ENCODE assay signal across 8 mouse cellular contexts in genomic region chr12:108835208-108835839, GRCm38 (mm10). TPM values are rescaled to one million over a fixed set of nuclear protein-coding genes. Genes with fewer than 3 reads are reported as not detected.
DNase-seq lines count a peak whose midpoint lies in the region; ATAC-seq and TF ChIP-seq lines count a peak whose summit lies in the region.

No protein-coding gene starts in this region.

- TF ChIP-seq CTCF in kidney, adult 2 months (conservative IDR thresholded peaks at IDR 0.05; ENCODE audit: insufficient read depth, insufficient read length, low read depth, low read length): no peak

- no peaks in the 10 kb centered on the region for H3K79me2 ChIP-seq in macrophage (ENCODE audit: inconsistent target)

- H3K36me3 ChIP-seq in kidney, adult 2 months (ENCODE audit: control insufficient read depth, insufficient read depth, low read length): no peaks in the 10 kb centered on the region
- no peaks in the 10 kb centered on the region; the same call in 1 of the 2 replicates for H3K36me3 ChIP-seq in forebrain, embryonic 15.5 days
- H3K36me3 ChIP-seq in macrophage (ENCODE audit: inconsistent target): no peaks in the 10 kb centered on the region

- H3K4me1 ChIP-seq in kidney, adult 2 months (ENCODE audit: control insufficient read depth, insufficient read depth, low read length): peaks cover 21% of the 10 kb centered on the region
- H3K4me1 ChIP-seq in forebrain, embryonic 15.5 days: peaks cover 72% of the 10 kb centered on the region

- peak overlapping the region; percentile 80 for H3K9ac ChIP-seq in forebrain, embryonic 15.5 days (replicated peaks)

- peak overlapping the region; percentile 93 for H3K4me2 ChIP-seq in forebrain, embryonic 15.5 days (replicated peaks)

- H3K4me3 ChIP-seq in kidney, adult 2 months (ENCODE audit: insufficient read depth, low read depth, low read length): peak overlapping the region; percentile 76
- peak overlapping the region; percentile 91 for H3K4me3 ChIP-seq in forebrain, embryonic 15.5 days
- H3K4me3 ChIP-seq in macrophage (ENCODE audit: inconsistent target): peak overlapping the region; percentile 1; the same call in 1 of the 2 replicates

- TF ChIP-seq POLR2A in kidney, adult 2 months (IDR thresholded peaks at IDR 0.05; ENCODE audit: low read depth, low read length): no peak

- ATAC-seq in forebrain, embryonic 15.5 days (replicated peaks): peak; percentile 39; the same call in 1 of the 2 replicates

- 4% methylated on average over 51 of the region's 51 CpGs for WGBS in kidney, adult 2 months
- WGBS in forebrain, embryonic 15.5 days: 1% methylated on average over 51 of the region's 51 CpGs
- 4% methylated on average over 47 of the region's 51 CpGs for WGBS in macrophage (ENCODE audit: missing documents)

- H3K9me3 ChIP-seq in forebrain, embryonic 15.5 days: no peaks in the 10 kb centered on the region

- peak overlapping the region; percentile 41 for H3K27ac ChIP-seq in kidney, adult 2 months (ENCODE audit: insufficient read depth, low read depth, low read length)
- peak overlapping the region; percentile 49; the same call in 1 of the 2 replicates for H3K27ac ChIP-seq in forebrain, embryonic 15.5 days (replicated peaks)
- no peak overlapping the region for H3K27ac ChIP-seq in macrophage

- no peak for DNase-seq in kidney, adult 2 months
- no peak for DNase-seq in kidney, adult 18-20 months
- peak; percentile 12 for DNase-seq in T-cell, adult 2 months (ENCODE audit: low spot score)
- DNase-seq in B cell, adult 2 months: no peak
- DNase-seq in left cerebral cortex, postnatal 14 days (ENCODE audit: low spot score in 2 of 2): no peak
- no peak for DNase-seq in cerebellum, postnatal 25 days

- no peaks in the 10 kb centered on the region for H3K27me3 ChIP-seq in kidney, adult 2 months (replicated peaks; ENCODE audit: control insufficient read depth, insufficient read depth, low read length)
- H3K27me3 ChIP-seq in forebrain, embryonic 15.5 days: no peaks in the 10 kb centered on the region

- intact Hi-C loops in left cerebral cortex, postnatal 14 days (cut with DNase I): no loop called here

RNA-seq across cellular contexts. Expression of gene Slc25a29, which starts 0.4 kb away (rescaled TPM):
- 12.7 and 14.3 TPM in 2 replicates for polyA plus RNA-seq in kidney, adult 2 months (2012; rRNA removed)
- 29.2 and 29.7 TPM in 2 replicates for polyA plus RNA-seq in forebrain, embryonic 15.5 days (2015; fragmentation: Nextera tagmentation; extraction: Ambion mirVana)
- total RNA-seq in macrophage (2018; cell fraction: chromatin; rRNA removed): 1 to 10 TPM in 2 of 26 experiments, under 1 TPM in 2, not detected in 22; 0.54 to 2.2 (median 0.83) TPM
- under 1 TPM in 24 of 26 experiments, not detected in 2; 0.07 to 0.43 (median 0.22) TPM for total RNA-seq in macrophage (2018; cell fraction: cytosol; rRNA removed)
- total RNA-seq in macrophage (2018; cell fraction: nucleus; rRNA removed): under 1 TPM in 3 of 26 experiments, not detected in 23; 0.25 to 0.98 (median 0.71) TPM
- polyA plus RNA-seq in macrophage (2018): 0.07 to 0.37 TPM (median 0.18 TPM) in 3 replicates
- 10 to 100 TPM; 14.7 to 15.8 TPM for total RNA-seq in left cerebral cortex, postnatal 14 days (2021)

RNA-seq across cellular contexts. Expression of gene Slc25a47, which starts 0.5 kb away (rescaled TPM):
- polyA plus RNA-seq in kidney, adult 2 months (2012; rRNA removed): 7.0 and 9.2 TPM in 2 replicates
- polyA plus RNA-seq in forebrain, embryonic 15.5 days (2015; fragmentation: Nextera tagmentation; extraction: Ambion mirVana): 14.4 and 14.7 TPM in 2 replicates
- 10 to 100 TPM in 24 of 26 experiments, 1 to 10 TPM in 2; 7.6 to 27.8 (median 16.9) TPM for total RNA-seq in macrophage (2018; cell fraction: chromatin; rRNA removed)
- total RNA-seq in macrophage (2018; cell fraction: cytosol; rRNA removed): 1 to 10 TPM in 3 of 26 experiments, under 1 TPM in 22, not detected in 1; 0.08 to 2.2 (median 0.31) TPM
- total RNA-seq in macrophage (2018; cell fraction: nucleus; rRNA removed): 10 to 100 TPM in 8 of 26 experiments, 1 to 10 TPM in 18; 1.9 to 15.4 (median 8.8) TPM
- polyA plus RNA-seq in macrophage (2018): 0.09 to 1.3 TPM (median 0.60 TPM) in 3 replicates
- total RNA-seq in left cerebral cortex, postnatal 14 days (2021): 1 to 10 TPM; 7.3 to 8.3 TPM

RNA-seq across cellular contexts. Expression of gene Yy1, which starts 42.6 kb away (rescaled TPM):
- polyA plus RNA-seq in kidney, adult 2 months (2012; rRNA removed): 13.5 and 14.1 TPM in 2 replicates
- polyA plus RNA-seq in forebrain, embryonic 15.5 days (2015; fragmentation: Nextera tagmentation; extraction: Ambion mirVana): 17.2 and 18.7 TPM in 2 replicates
- total RNA-seq in macrophage (2018; cell fraction: chromatin; rRNA removed): 10 to 100 TPM; 27.1 to 54.6 (median 36.2) TPM
- total RNA-seq in macrophage (2018; cell fraction: cytosol; rRNA removed): 10 to 100 TPM; 20.1 to 36.2 (median 26.9) TPM
- 10 to 100 TPM; 25.9 to 49.7 (median 32.6) TPM for total RNA-seq in macrophage (2018; cell fraction: nucleus; rRNA removed)
- polyA plus RNA-seq in macrophage (2018): 24.1 to 61.1 TPM (median 29.0 TPM) in 3 replicates
- total RNA-seq in left cerebral cortex, postnatal 14 days (2021): 10 to 100 TPM; 46.3 to 47.9 TPM

RNA-seq across cellular contexts. Expression of gene Wdr25, which starts 58.1 kb away (rescaled TPM):
- 19.5 and 21.3 TPM in 2 replicates for polyA plus RNA-seq in kidney, adult 2 months (2012; rRNA removed)
- 6.4 and 9.5 TPM in 2 replicates for polyA plus RNA-seq in forebrain, embryonic 15.5 days (2015; fragmentation: Nextera tagmentation; extraction: Ambion mirVana)
- 10 to 100 TPM in 23 of 26 experiments, 1 to 10 TPM in 3; 4.2 to 51.4 (median 26.1) TPM for total RNA-seq in macrophage (2018; cell fraction: chromatin; rRNA removed)
- 1 to 10 TPM; 2.9 to 8.8 (median 5.3) TPM for total RNA-seq in macrophage (2018; cell fraction: cytosol; rRNA removed)
- 10 to 100 TPM in 18 of 26 experiments, 1 to 10 TPM in 8; 3.6 to 27.9 (median 13.6) TPM for total RNA-seq in macrophage (2018; cell fraction: nucleus; rRNA removed)
- 5.4 to 11.7 TPM (median 7.6 TPM) in 3 replicates for polyA plus RNA-seq in macrophage (2018)
- 1 to 10 TPM; 7.4 TPM for total RNA-seq in left cerebral cortex, postnatal 14 days (2021)

RNA-seq across cellular contexts. Expression of gene Wars, which starts 58.6 kb away (rescaled TPM):
- polyA plus RNA-seq in kidney, adult 2 months (2012; rRNA removed): 54.4 and 57.2 TPM in 2 replicates
- 104 and 107 TPM in 2 replicates for polyA plus RNA-seq in forebrain, embryonic 15.5 days (2015; fragmentation: Nextera tagmentation; extraction: Ambion mirVana)
- total RNA-seq in macrophage (2018; cell fraction: chromatin; rRNA removed): 10 to 100 TPM in 23 of 26 experiments, 1 to 10 TPM in 3; 6.3 to 91.9 (median 33.7) TPM
- total RNA-seq in macrophage (2018; cell fraction: cytosol; rRNA removed): 10 to 100 TPM; 27.4 to 85.2 (median 48.9) TPM
- 10 to 100 TPM; 12.0 to 65.6 (median 43.3) TPM for total RNA-seq in macrophage (2018; cell fraction: nucleus; rRNA removed)
- polyA plus RNA-seq in macrophage (2018): 29.2 to 47.1 TPM (median 38.9 TPM) in 3 replicates
- total RNA-seq in left cerebral cortex, postnatal 14 days (2021): 10 to 100 TPM; 90.7 to 93.2 TPM

Comparison
In these comparisons a context has a peak if more than half of its experiments do, and no peak if none do; other contexts are left out.
1. H3K4me3 ChIP-seq: peak in every context shown above with its lines; median percentile 91 in forebrain, embryonic 15.5 days; 76 in kidney, adult 2 months; 1 in macrophage.